Mouse (Mus musculus) neural tube, embryonic 15.5 days (tissue): ENCODE data around the gene Lamb1. TPM values are rescaled to one million over a fixed set of nuclear protein-coding genes. Genes with fewer than 3 reads are reported as not detected.

ENCODE experiments used
- ATAC-seq: fragments of 200-750 bp; cut with Nextera tagmentation; 2 replicates; pipeline ENCODE4 v1.8.0; 2017; ENCODE audit warnings: mild to moderate bottlenecking, moderate TSS enrichment, moderate library complexity; ENCODE audit not compliant: low FRiP score
- H3K27ac ChIP-seq: fragments of 300-500 bp; sonication (generic); replicated peaks from 2 replicates; pipeline ENCODE4 v1.5.1; 2015; ENCODE audit warnings: mild to moderate bottlenecking, inconsistent platforms
- H3K27me3 ChIP-seq: fragments of 300-500 bp; sonication (generic); replicated peaks from 2 replicates; pipeline ENCODE4 v1.6.1; 2015; ENCODE audit warnings: inconsistent platforms
- H3K36me3 ChIP-seq: fragments of 300-500 bp; sonication (generic); 2 replicates; pipeline ENCODE4 v1.6.1; 2015; ENCODE audit warnings: inconsistent platforms
- H3K4me1 ChIP-seq: fragments of 300-500 bp; sonication (generic); 2 replicates; pipeline ENCODE4 v1.6.1; 2015; ENCODE audit warnings: inconsistent platforms
- H3K4me2 ChIP-seq: fragments of 300-500 bp; sonication (generic); 2 replicates; pipeline ENCODE4 v1.6.1; 2015; ENCODE audit warnings: inconsistent platforms, mild to moderate bottlenecking, moderate library complexity
- H3K4me3 ChIP-seq: fragments of 300-500 bp; sonication (generic); replicated peaks from 2 replicates; pipeline ENCODE4 v1.5.1; 2015; ENCODE audit warnings: mild to moderate bottlenecking, inconsistent platforms
- H3K9ac ChIP-seq: fragments of 300-500 bp; sonication (generic); replicated peaks from 2 replicates; pipeline ENCODE4 v1.6.1; 2015; ENCODE audit warnings: mild to moderate bottlenecking, inconsistent platforms
- H3K9me3 ChIP-seq: fragments of 300-500 bp; sonication (generic); replicated peaks from 2 replicates; pipeline ENCODE4 v1.6.1; 2016; ENCODE audit warnings: inconsistent platforms
- WGBS: fragments of 180-500 bp; shearing (Covaris S2); methylation state at CpG from one replicate; pipeline ENCODE4 v1.1.7; 2015; ENCODE audit warnings: mixed read lengths; 5-methylcytosine and 5-hydroxymethylcytosine counted together
- polyA plus RNA-seq: library from polyadenylated mRNA; unstranded; fragments of >200 nt; fragmentation: Nextera tagmentation; extraction: Ambion mirVana; gene quantifications from 2 replicates; pipeline ENCODE4 v1.2.1, GENCODE M21; 2015

Lamb1 gene
- polyA plus RNA-seq, 1 experiment from 2014 or later = 17.4 TPM

DNA sequence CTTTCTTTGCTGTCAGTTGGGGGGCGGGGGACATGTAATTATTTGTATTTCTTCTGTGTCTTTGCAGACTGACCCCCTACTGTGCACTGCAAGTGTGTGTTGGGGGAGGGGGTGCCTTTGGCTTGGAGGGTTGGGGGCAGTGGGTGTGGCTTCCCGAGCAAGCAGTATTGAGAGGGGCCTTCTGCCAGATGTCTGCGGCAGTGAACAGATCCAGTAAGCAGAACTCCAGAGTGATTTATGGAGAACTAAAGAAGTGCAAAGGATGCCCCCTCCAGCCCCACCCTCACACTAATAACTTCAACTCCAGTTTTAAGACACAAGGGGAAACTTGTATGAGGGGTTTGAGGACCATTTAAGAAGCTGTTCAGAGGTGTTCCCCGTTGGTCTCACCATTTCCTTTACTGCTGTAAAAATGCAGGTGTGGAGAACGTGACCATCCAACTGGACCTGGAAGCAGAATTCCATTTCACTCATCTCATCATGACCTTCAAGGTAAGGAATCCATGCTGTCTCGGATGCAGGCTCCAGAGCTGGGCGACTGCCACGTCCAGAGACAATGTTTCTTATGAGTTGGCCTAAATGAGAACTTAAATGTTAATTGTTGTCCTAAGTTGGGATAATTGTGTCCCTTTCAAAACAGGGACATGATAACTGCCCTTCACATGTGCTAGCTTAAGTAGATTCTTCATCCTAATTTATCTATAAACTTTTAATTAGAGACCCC is 7.1 kb downstream of the Lamb1 start:
- Histone ChIP-seq H3K27me3 (peaks cover 3% of the 10 kb centered on the region), H3K36me3 (no peaks in the 10 kb centered on the region), H3K9me3 (no peaks in the 10 kb centered on the region), H3K27ac (no peak overlapping the region), H3K4me2 (no peak overlapping the region), H3K9ac (no peak overlapping the region), H3K4me1 (peaks cover 7% of the 10 kb centered on the region; the same call in 1 of the 2 replicates), H3K4me3 (no peak overlapping the region)
- no peak for ATAC-seq
- WGBS = 72% methylated on average over 8 of the region's 8 CpGs

GRCm38 (mm10) chr12:31272846-31273245 is 7.8 kb downstream of the Lamb1 start:
- Histone ChIP-seq H3K36me3 (no peaks in the 10 kb centered on the region), H3K4me2 (no peak overlapping the region), H3K9me3 (no peaks in the 10 kb centered on the region), H3K27me3 (no peaks in the 10 kb centered on the region), H3K9ac (no peak overlapping the region), H3K4me3 (no peak overlapping the region), H3K4me1 (peaks cover 7% of the 10 kb centered on the region; the same call in 1 of the 2 replicates), H3K27ac (no peak overlapping the region)
- 55% methylated on average over 2 of the region's 2 CpGs for WGBS
- ATAC-seq = no peak

DNA sequence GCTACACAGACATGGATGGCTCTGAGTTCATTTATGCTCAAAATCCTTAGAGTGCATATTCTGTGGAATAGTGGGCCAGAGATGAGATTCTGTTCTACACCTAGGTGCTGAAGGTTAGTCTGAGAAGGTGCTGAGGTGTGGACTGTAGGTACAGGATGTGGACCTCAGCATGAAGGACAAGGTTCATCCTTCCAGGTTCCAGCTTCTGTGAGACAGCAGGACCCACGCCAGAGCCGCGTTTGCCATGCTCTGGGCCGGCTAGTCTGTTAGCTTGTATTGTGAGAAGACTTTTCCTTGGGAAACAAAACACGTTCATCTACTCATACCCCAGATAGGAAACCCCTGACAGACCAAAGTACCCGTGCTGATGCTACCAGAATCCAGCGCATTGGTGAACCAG is 8.6 kb downstream of the Lamb1 start:
- Histone ChIP-seq H3K9ac (no peak overlapping the region), H3K27ac (no peak overlapping the region), H3K27me3 (no peaks in the 10 kb centered on the region), H3K4me2 (no peak overlapping the region), H3K36me3 (no peaks in the 10 kb centered on the region), H3K4me3 (no peak overlapping the region), H3K9me3 (no peaks in the 10 kb centered on the region), H3K4me1 (peaks cover 7% of the 10 kb centered on the region; the same call in 1 of the 2 replicates)
- WGBS = 93% methylated on average over 7 of the region's 7 CpGs
- ATAC-seq = no peak

- peaks cover 7% of the 10 kb centered on the region; the same call in 1 of the 2 replicates for H3K4me1 ChIP-seq
- H3K4me3 ChIP-seq = no peak overlapping the region
- H3K27ac ChIP-seq = no peak overlapping the region
- no peaks in the 10 kb centered on the region for H3K27me3 ChIP-seq
- ATAC-seq = no peak
- H3K4me2 ChIP-seq = no peak overlapping the region
- H3K9ac ChIP-seq = no peak overlapping the region
- H3K9me3 ChIP-seq = no peaks in the 10 kb centered on the region
- H3K36me3 ChIP-seq = no peaks in the 10 kb centered on the region
- WGBS = 91% methylated on average over 10 of the region's 10 CpGs
Observed at GRCm38 (mm10) chr12:31275411-31275810, 10.4 kb downstream of the Lamb1 start.

- ATAC-seq = no peak
- 94% methylated on average over 11 of the region's 11 CpGs for WGBS
- H3K4me3 ChIP-seq = no peak overlapping the region
Observed at GRCm38 (mm10) chr12:31278270-31278669, 13.2 kb downstream of the Lamb1 start.

GRCm38 (mm10) chr12:31280318-31280717 is 15.3 kb downstream of the Lamb1 start:
- H3K4me1 ChIP-seq = no peaks in the 10 kb centered on the region
- no peak overlapping the region for H3K4me2 ChIP-seq
- no peak overlapping the region for H3K4me3 ChIP-seq
- H3K27ac ChIP-seq = no peak overlapping the region
- no peaks in the 10 kb centered on the region for H3K36me3 ChIP-seq
- no peaks in the 10 kb centered on the region for H3K27me3 ChIP-seq
- no peak for ATAC-seq
- 90% methylated on average over 7 of the region's 7 CpGs for WGBS
- H3K9ac ChIP-seq = no peak overlapping the region
- H3K9me3 ChIP-seq = no peaks in the 10 kb centered on the region

More at GRCm38 (mm10) chr12:31278270-31278669, 13.2 kb downstream of the Lamb1 start:
- Histone ChIP-seq H3K9ac (no peak overlapping the region), H3K27ac (no peak overlapping the region), H3K4me1 (no peaks in the 10 kb centered on the region), H3K9me3 (no peaks in the 10 kb centered on the region), H3K36me3 (no peaks in the 10 kb centered on the region), H3K27me3 (no peaks in the 10 kb centered on the region), H3K4me2 (no peak overlapping the region)

GRCm38 (mm10) chr12:31281100-31281591 is 16.1 kb downstream of the Lamb1 start:
- Histone ChIP-seq H3K9me3 (no peaks in the 10 kb centered on the region), H3K27ac (no peak overlapping the region), H3K4me2 (no peak overlapping the region), H3K27me3 (no peaks in the 10 kb centered on the region), H3K9ac (no peak overlapping the region), H3K4me3 (no peak overlapping the region), H3K36me3 (no peaks in the 10 kb centered on the region), H3K4me1 (no peaks in the 10 kb centered on the region)
- WGBS = 73% methylated on average over 9 of the region's 9 CpGs
- ATAC-seq = no peak

- 85% methylated on average over 5 of the region's 5 CpGs for WGBS
- H3K9ac ChIP-seq = no peak overlapping the region
- H3K27me3 ChIP-seq = no peaks in the 10 kb centered on the region
- H3K36me3 ChIP-seq = no peaks in the 10 kb centered on the region
- no peaks in the 10 kb centered on the region for H3K4me1 ChIP-seq
- H3K4me3 ChIP-seq = no peak overlapping the region
- no peaks in the 10 kb centered on the region for H3K9me3 ChIP-seq
- H3K4me2 ChIP-seq = no peak overlapping the region
- no peak for ATAC-seq
- H3K27ac ChIP-seq = no peak overlapping the region
Observed at GRCm38 (mm10) chr12:31282241-31282640, 17.2 kb downstream of the Lamb1 start.

DNA sequence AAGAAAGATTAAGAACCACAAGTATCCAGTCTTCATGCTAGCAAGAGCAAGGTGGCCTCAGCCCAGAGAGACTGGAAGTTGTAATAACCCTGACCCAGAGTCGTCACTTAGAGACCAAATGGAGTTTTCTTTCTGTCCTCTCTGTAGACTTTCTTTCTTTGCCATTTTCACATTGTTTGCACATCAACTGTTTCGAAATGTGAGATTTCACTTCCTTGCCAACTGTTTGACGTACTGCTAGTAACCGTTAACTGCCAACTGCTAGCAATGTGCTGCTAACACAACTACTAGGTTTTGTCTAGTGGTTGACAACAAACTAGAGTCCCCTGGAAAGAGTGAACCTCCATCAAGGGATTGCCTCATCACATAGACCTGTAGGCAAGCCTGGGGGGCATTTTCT is 18.1 kb downstream of the Lamb1 start:
- WGBS = 88% methylated on average over 4 of the region's 4 CpGs
- no peak for ATAC-seq
- Histone ChIP-seq H3K4me3 (no peak overlapping the region), H3K36me3 (no peaks in the 10 kb centered on the region), H3K4me1 (no peaks in the 10 kb centered on the region), H3K27ac (no peak overlapping the region), H3K27me3 (no peaks in the 10 kb centered on the region), H3K4me2 (no peak overlapping the region), H3K9me3 (no peaks in the 10 kb centered on the region), H3K9ac (no peak overlapping the region)

DNA sequence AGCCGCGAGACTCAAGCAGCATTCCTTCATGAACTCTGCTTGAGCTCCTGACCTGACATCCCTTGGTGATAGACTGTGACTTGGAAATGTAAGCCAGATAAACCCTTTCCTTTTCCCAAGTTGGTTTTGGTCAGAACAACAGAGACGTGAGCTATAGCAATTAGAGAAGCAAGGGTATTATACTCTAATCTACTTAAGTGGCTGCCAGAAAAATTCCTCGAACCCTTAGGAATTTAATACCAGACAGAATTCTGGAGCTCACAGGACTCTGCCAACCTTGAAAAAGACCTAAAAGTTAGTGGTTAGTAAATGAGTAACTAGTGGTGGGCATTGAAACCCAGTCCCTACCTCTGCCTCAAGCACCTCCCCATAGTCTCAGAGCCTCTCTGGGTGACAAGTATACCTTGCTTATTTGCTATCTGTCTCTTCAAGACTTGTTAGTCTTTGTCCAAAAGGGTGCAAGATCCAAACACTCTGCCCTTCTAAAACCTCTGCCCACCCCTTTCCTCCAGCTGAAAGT is 18.6 kb downstream of the Lamb1 start:
- H3K4me1 ChIP-seq = no peaks in the 10 kb centered on the region
- H3K27me3 ChIP-seq = no peaks in the 10 kb centered on the region
- H3K9ac ChIP-seq = no peak overlapping the region
- H3K4me3 ChIP-seq = no peak overlapping the region
- no peak for ATAC-seq
- no peak overlapping the region for H3K4me2 ChIP-seq
- WGBS = 86% methylated on average over 4 of the region's 4 CpGs
- no peaks in the 10 kb centered on the region for H3K36me3 ChIP-seq
- no peak overlapping the region for H3K27ac ChIP-seq
- no peaks in the 10 kb centered on the region for H3K9me3 ChIP-seq

- Histone ChIP-seq H3K4me2 (no peak overlapping the region), H3K27ac (no peak overlapping the region), H3K36me3 (no peaks in the 10 kb centered on the region), H3K9ac (no peak overlapping the region), H3K9me3 (no peaks in the 10 kb centered on the region), H3K4me3 (no peak overlapping the region), H3K27me3 (no peaks in the 10 kb centered on the region), H3K4me1 (no peaks in the 10 kb centered on the region)
- no peak for ATAC-seq
- 91% methylated on average over 10 of the region's 10 CpGs for WGBS
Observed at GRCm38 (mm10) chr12:31289046-31289445, 24.0 kb downstream of the Lamb1 start.

DNA sequence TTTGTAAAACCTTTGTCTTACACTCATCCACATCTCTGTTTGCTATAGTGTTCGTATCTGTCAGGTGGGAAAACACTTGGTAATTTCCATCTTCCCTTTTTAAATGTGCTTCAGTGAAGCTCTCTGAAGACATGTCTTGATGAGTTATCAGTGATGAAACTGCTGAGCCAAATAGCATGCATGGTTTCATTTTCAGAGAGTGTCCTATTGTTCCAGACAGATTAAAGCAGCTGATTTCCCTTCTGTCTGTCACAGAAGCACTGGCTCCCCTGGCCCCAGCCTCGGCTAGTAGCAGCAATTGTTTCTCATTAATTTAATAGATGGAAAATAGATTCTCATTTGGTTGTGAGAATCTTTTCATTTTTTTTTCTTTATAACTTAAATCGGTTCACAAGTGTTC is 25.9 kb downstream of the Lamb1 start:
- no peak for ATAC-seq

More for the DNA sequence above, 25.9 kb downstream of the Lamb1 start:
- H3K4me1 ChIP-seq = peaks cover 5% of the 10 kb centered on the region; the same call in 1 of the 2 replicates
- no peaks in the 10 kb centered on the region for H3K36me3 ChIP-seq
- H3K27ac ChIP-seq = no peak overlapping the region
- WGBS = 69% methylated on average over 3 of the region's 3 CpGs
- no peak overlapping the region for H3K9ac ChIP-seq
- H3K9me3 ChIP-seq = no peaks in the 10 kb centered on the region
- H3K4me2 ChIP-seq = no peak overlapping the region
- H3K27me3 ChIP-seq = no peaks in the 10 kb centered on the region
- H3K4me3 ChIP-seq = no peak overlapping the region
